Mouse (Mus musculus) stomach, postnatal 0 days (tissue): ENCODE data around the gene Ppp3r1.

Source experiments
- CTCF ChIP-seq: IDR thresholded peaks from 2 replicates; pipeline ENCODE4 v1.5.1; 2016; ENCODE audit warnings: antibody characterized with exemption, low read depth, mild to moderate bottlenecking, moderate library complexity
- EP300 ChIP-seq: optimal IDR thresholded peaks from 2 replicates; pipeline ENCODE3; 2016; ENCODE audit warnings: antibody characterized with exemption

DNA sequence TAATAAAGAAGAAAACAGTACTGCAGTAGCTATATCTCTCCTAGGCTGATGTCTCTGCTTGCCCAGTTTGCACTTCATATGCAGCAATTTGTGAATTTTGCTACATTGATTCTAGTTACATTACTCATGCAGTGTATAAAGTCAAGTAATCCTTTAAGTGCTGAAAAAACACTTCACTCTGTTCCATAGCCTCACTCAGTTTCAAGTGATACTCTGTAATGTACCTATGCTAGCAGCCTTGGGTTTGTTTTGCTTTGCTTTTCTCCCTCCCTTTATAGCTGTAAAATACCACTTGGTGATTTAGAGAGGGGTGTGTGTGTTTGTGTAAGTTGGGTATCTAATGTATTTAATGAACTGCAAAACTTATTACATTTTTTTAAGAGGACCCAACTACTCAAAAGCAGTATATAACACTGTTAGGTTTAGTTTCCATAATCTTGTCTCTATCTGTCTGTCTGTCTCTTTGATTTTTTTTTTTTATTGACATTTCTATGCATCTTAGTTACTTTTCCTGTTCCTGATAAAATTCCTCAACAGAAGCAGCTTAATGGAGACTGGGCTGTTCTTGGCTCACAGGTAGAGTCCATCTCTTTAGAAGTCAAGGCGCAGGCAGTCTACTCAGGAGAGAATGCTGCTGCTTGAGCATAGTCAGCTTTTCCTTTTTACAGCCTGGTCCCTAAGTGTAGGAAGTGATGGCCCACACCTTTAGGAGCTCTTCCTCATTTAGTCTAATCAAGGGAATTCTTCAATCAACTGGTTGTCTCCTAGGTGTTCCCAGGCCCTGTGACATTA lies 12.1 kb downstream of the Ppp3r1 start:
- TF ChIP-seq CTCF (no peak), EP300 (no peak)
